Mouse (Mus musculus) testis, adult 2 months (tissue): Measurements from ENCODE around the gene Ankrd60. TPM values are rescaled to one million over a fixed set of nuclear protein-coding genes. Genes with fewer than 3 reads are reported as not detected.
A peak's percentile ranks its signal among the peaks of the same experiment; 100 is the strongest.

Experiments used
- H3K27ac ChIP-seq: fragments of 200-500 bp; 2 replicates; pipeline ENCODE4 v1.5.1; 2012; ENCODE audit warnings: low read depth, low read length; ENCODE audit not compliant: control insufficient read depth, insufficient read depth
- H3K27me3 ChIP-seq: fragments of 200-500 bp; 2 replicates; pipeline ENCODE4 v1.6.1; 2012; ENCODE audit warnings: mild to moderate bottlenecking, low read length, moderate library complexity; ENCODE audit not compliant: control insufficient read depth, insufficient read depth
- H3K36me3 ChIP-seq: fragments of 200-500 bp; 2 replicates; pipeline ENCODE4 v1.6.1; 2012; ENCODE audit warnings: mild to moderate bottlenecking, low read length; ENCODE audit not compliant: control insufficient read depth, insufficient read depth
- H3K4me1 ChIP-seq: fragments of 200-500 bp; 2 replicates; pipeline ENCODE4 v1.6.1; 2012; ENCODE audit warnings: low read length; ENCODE audit not compliant: control insufficient read depth, insufficient read depth
- H3K4me3 ChIP-seq: fragments of 200-500 bp; 2 replicates; pipeline ENCODE4 v1.5.1; 2012; ENCODE audit warnings: low read depth, mild to moderate bottlenecking, low read length, moderate library complexity, mixed read lengths; ENCODE audit not compliant: control insufficient read depth
- CTCF ChIP-seq: fragments of 200-500 bp; IDR thresholded peaks from 2 replicates; pipeline ENCODE4 v1.5.1; 2012; ENCODE audit warnings: low read depth, mild to moderate bottlenecking, inconsistent platforms, low read length, moderate library complexity; ENCODE audit not compliant: control insufficient read depth, insufficient read depth, insufficient replicate concordance
- POLR2A ChIP-seq: fragments of 200-500 bp; IDR thresholded peaks from 2 replicates; pipeline ENCODE4 v1.6.1; 2012; ENCODE audit warnings: low read depth, mild to moderate bottlenecking, inconsistent platforms, low read length, moderate library complexity; ENCODE audit not compliant: control insufficient read depth
- polyA plus RNA-seq: library from polyadenylated mRNA; depleted of rRNA; stranded (reverse); fragments of >200 nt; gene quantifications from 2 replicates; pipeline ENCODE4 v1.2.3, GENCODE M21; 2012

Gene Ankrd60
- polyA plus RNA-seq, 1 experiment = 467 TPM

GRCm38 (mm10) chr2:173584361-173584760 lies 6.2 kb upstream of the Ankrd60 start:
- no peaks in the 10 kb centered on the region for H3K27me3 ChIP-seq
- H3K36me3 ChIP-seq = no peaks in the 10 kb centered on the region
- H3K27ac ChIP-seq = no peak overlapping the region
- TF ChIP-seq CTCF (no peak), POLR2A (no peak)
- peaks cover 10% of the 10 kb centered on the region for H3K4me1 ChIP-seq
- no peak overlapping the region; the same call in 1 of the 2 replicates for H3K4me3 ChIP-seq

- Histone ChIP-seq H3K27me3 (no peaks in the 10 kb centered on the region), H3K4me3 (no peak overlapping the region), H3K4me1 (peaks cover 13% of the 10 kb centered on the region), H3K36me3 (no peaks in the 10 kb centered on the region), H3K27ac (no peak overlapping the region)
- TF ChIP-seq POLR2A (no peak), CTCF (peak; percentile 40; the same call in 1 of the 2 replicates)
Observed at GRCm38 (mm10) chr2:173583455-173583854, 5.3 kb upstream of the Ankrd60 start.

GRCm38 (mm10) chr2:173582903-173583302 lies 4.7 kb upstream of the Ankrd60 start:
- TF ChIP-seq POLR2A (no peak), CTCF (no peak)
- Histone ChIP-seq H3K27ac (no peak overlapping the region), H3K4me3 (no peak overlapping the region), H3K4me1 (peaks cover 13% of the 10 kb centered on the region), H3K36me3 (no peaks in the 10 kb centered on the region), H3K27me3 (no peaks in the 10 kb centered on the region)

GRCm38 (mm10) chr2:173581096-173581495 lies 2.9 kb upstream of the Ankrd60 start:
- TF ChIP-seq CTCF (no peak), POLR2A (no peak)
- Histone ChIP-seq H3K27me3 (no peaks in the 10 kb centered on the region), H3K27ac (no peak overlapping the region), H3K36me3 (no peaks in the 10 kb centered on the region; the same call in 1 of the 2 replicates), H3K4me3 (no peak overlapping the region), H3K4me1 (peaks cover 7% of the 10 kb centered on the region)

- Histone ChIP-seq H3K27me3 (no peaks in the 10 kb centered on the region), H3K4me3 (peak overlapping the region; percentile 76), H3K4me1 (peaks cover 3% of the 10 kb centered on the region), H3K27ac (peak overlapping the region; percentile 5; the same call in 1 of the 2 replicates), H3K36me3 (no peaks in the 10 kb centered on the region; the same call in 1 of the 2 replicates)
- TF ChIP-seq CTCF (no peak), POLR2A (no peak)
Observed at GRCm38 (mm10) chr2:173578595-173578994, 430 bp upstream of the Ankrd60 start.

- no peaks in the 10 kb centered on the region for H3K27me3 ChIP-seq
- H3K36me3 ChIP-seq = no peaks in the 10 kb centered on the region
- H3K4me3 ChIP-seq = no peak overlapping the region; the same call in 1 of the 2 replicates
- H3K27ac ChIP-seq = no peak overlapping the region
- TF ChIP-seq POLR2A = no peak
- TF ChIP-seq CTCF = no peak
- H3K4me1 ChIP-seq = peaks cover 2% of the 10 kb centered on the region; the same call in 1 of the 2 replicates
Observed at GRCm38 (mm10) chr2:173564179-173564578, 14.0 kb downstream of the Ankrd60 start.

GRCm38 (mm10) chr2:173563336-173563735 lies 14.8 kb downstream of the Ankrd60 start:
- H3K4me1 ChIP-seq = peaks cover 2% of the 10 kb centered on the region; the same call in 1 of the 2 replicates
- H3K4me3 ChIP-seq = no peak overlapping the region
- no peak for TF ChIP-seq CTCF
- H3K27me3 ChIP-seq = no peaks in the 10 kb centered on the region
- no peak overlapping the region for H3K27ac ChIP-seq
- no peaks in the 10 kb centered on the region for H3K36me3 ChIP-seq
